Mouse (Mus musculus): ENCODE measurements around the gene 3830406C13Rik.
A peak's percentile ranks its signal among the peaks of the same experiment; 100 is the strongest.
"Not testable (repeated sequence)": the region's sequence is repeated elsewhere in the genome, so short reads cannot be mapped to it uniquely, and the experiment has no call there.

The 3830406C13Rik gene

DNA sequence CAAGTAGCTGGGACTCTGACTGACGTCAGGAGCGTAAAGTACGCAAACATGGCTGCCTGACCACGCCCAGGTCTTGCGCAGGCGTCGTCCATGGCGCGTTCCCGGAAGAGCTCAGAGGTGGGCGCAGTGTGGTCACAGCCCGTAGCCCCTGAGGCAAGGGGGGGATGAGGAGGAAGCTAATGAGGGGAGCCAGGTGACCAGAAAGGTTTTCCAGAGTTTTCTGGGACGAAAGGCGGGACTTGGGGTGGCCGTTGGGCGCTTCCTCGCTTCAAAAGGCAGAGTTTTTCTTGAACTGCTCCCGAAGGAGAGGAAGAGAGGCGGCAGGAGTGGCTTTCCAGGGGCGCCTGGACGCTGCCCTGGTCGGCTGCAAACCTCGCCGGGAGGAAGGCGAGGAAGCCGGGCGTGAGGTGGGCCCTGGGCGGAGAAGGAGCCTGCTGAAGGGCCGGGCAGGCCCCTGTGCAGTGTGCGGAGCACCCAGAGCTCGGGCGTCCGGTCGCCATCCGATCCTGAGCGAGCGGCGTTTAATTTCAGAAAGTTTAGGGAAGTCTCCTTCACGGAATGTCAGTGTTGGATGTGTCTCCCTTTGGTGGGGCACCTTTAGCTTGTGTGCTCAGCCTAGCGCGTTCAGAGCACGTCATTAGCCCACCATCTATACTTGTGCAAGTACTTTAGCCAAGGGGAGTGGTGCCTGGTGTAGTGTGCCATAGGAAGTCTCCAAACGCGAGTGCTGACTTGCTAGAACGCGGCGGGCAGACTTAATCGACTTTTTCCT lies at the start of gene 3830406C13Rik:
Gene 3830406C13Rik (plus strand): TSS at position 33 of the 772 bp plus-strand sequence.
- peak; percentile 93 for DNase-seq (ENCODE audit: low spot score)

DNA sequence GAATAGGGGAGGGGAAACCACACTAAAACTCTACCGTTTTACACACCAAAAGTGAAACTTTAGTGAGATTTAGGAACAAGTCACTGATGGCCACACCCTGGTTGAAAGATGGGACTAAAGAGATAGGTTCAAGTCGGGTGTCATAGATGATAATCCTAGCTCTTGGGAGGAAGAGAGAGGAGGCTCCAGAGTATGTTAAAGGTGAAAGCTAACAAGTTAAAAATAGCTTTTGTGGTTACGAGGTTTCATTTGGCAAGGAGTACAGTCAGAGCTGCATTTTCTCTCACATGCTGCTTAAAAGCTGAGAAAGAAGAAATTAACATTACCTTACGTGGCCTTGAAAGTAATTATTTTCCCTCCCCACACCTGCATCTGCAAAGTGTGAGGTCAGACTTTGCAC lies 40.2 kb upstream of the 3830406C13Rik start:
- DNase-seq (ENCODE audit: low spot score), result no peak

DNA sequence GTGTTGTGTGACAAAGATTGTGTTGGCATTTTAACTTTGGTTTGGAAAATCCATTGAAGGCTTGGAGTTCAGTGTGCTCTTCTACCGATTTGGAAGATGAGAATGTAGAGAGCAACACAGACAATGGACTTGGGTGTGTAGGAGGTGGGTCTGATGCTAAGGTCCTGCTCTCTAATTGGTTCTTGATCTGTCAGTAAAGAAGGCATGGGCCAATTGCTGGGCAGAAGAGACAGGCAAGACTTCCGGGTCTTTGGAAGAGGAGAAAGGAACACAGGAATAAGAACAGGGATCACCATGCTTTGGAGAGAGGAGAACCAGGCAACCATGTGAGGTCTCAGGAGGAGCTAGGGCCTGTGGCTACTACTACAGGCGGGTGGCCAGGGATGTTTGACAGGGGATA lies 7.9 kb upstream of the 3830406C13Rik start:
- DNase-seq (ENCODE audit: low spot score), result no peak

DNA sequence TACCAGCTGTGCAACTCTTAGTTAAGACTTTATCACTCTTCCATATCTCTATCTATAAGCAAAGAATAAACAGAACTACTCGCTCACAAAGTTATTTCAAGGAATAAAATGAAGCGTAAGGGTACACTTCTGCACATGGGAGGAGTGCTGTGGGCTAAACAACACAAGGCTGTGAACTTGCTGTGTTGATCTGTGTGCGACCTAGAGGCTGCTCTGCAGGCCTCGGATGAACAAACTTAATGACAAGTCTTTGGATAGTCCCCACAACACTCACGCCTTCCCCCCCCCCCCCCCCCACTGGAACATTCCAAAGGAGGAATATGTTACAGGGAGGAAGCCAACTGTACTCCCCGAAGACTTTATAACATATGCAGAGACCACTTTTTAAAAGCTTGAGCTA lies 332 bp upstream of the 3830406C13Rik start, which contains the start of gene Gm49355:
Gene Gm49355 (plus strand): TSS at position 336 of the 400 bp plus-strand sequence.
- DNase-seq (ENCODE audit: low spot score), result no peak

DNA sequence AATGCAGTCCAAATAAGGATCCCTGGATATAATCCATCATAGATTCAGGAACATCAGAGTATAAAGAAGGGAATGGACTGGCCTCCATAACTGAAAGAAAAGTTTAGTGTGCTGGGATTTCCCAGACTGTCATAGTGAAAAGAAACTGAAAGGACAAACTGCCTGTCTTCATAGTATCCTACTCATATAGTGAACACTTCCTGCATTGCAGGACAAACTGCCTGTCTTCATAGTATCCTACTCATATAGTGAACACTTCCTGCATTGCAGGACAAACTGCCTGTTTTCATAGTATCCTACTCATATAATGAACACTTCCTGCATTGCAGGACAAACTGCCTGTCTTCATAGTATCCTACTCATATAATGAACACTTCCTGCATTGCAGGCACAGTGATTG lies 5.8 kb downstream of the 3830406C13Rik start:
- DNase-seq (ENCODE audit: low spot score), result not testable (repeated sequence)

DNA sequence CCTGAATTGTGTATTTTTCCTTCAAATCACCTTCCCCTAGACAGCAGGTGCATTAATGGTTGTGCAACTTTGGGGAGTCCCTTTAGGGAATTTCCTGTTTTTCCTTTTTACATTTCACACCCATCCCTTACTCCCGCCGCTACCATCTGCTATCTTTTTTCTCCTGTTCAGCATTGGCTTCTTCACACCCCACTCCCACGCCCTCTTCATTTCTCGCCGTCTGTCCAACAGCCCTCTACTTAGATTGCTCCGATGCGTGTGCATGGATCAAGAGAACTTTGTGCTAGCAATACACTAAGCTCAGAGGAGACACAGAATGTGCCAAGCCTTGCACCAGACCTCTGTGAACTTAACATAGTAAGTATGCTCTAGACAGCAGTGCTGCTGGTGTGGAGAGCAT lies 12.4 kb downstream of the 3830406C13Rik start:
- no peak for DNase-seq (ENCODE audit: low spot score)

DNA sequence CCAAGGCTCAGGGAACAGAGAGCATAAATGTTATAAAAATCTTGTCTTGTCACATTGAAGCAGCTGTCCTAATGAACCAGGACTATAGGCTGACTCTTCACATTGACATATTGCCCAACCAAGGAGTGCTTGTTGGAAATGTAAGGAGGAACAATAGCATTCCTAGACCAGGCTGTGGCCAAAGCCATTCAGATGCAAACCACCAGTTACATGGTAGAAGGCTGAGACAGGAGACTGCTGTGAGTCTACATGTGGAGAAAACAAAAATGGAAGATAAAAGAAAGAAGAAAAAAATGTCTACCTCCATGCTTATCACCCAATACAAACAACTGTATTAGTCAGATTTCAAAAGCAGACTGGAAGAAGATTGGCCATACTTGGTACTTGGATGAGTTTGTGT lies 15.2 kb downstream of the 3830406C13Rik start:
- no peak for DNase-seq (ENCODE audit: low spot score)

DNA sequence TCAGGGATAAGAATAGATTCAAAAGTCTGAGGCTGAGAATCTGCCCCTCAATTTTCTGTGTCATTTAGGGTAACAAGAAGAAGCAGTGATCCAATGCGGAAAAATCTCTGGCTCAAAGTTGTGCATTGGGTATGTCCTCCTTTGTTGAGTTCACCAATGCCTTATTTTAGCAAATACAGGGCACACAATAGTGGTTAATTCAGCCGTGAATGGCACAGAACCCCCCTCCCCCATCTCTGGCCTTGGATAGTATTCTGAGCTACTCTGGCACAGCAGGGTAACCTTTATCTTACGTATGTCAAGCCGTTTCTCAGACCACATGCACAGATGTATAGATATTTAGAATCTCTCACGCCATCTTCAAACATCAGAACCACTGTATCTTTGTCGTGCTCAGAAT lies 15.7 kb downstream of the 3830406C13Rik start:
- peak; percentile 41 for DNase-seq (ENCODE audit: low spot score)

DNA sequence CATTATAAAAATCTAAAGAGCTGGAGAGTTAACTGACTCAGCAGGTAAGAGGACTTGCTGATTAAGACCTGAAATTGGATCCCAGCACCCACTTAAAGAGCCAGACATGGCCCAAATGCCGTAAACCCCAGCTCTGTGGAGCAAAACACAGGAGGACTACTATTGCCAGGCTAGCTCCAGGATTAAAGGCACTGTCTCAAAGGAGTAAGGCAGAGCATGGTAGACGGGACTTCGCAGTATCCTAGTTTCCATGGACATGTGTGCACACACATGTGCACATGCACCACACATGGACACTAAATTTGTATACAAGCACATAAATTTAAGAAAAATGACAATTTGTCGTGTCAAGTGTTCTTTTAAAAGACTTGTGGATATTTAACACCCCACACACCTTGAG lies 16.3 kb downstream of the 3830406C13Rik start:
- peak; percentile 2 for DNase-seq (ENCODE audit: low spot score)

DNA sequence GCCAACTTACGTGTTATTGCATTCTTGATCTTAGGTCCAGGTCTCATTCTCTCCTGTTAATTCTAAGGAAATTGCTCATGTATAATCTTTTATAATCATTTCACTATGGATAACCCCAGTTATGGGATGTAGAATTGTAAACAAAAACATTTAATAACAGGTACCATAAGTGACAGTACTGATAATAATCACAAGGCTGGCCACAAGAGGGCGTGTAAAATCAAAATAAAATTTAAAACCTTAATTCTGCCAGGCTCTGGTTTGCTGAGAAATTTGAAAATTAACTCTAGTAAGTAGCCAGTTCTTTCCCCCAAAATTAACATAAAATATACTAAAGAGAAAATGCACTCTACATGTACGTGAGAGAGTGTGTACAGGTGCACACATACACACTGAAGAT lies 16.7 kb downstream of the 3830406C13Rik start:
- peak; percentile 26 for DNase-seq (ENCODE audit: low spot score)

DNA sequence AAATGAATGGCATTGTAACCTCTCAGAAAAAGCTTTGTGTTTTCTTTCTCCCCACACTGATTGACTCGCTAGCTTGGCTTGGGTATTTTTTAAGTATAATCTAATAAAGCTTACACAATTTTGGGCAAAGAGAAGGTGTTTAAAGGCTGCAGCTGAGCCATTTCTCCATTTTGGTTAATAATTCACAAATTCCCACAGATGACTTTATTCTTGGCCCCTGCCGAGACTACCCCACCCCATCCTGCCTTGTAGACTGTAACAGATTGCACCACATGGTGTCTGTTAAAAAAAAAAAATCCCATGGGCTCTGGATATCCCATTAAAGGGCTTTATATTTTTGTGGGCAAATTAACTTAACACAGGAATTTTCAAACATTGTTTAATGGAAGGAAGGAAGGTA lies 19.1 kb downstream of the 3830406C13Rik start:
- DNase-seq (ENCODE audit: low spot score), result no peak

DNA sequence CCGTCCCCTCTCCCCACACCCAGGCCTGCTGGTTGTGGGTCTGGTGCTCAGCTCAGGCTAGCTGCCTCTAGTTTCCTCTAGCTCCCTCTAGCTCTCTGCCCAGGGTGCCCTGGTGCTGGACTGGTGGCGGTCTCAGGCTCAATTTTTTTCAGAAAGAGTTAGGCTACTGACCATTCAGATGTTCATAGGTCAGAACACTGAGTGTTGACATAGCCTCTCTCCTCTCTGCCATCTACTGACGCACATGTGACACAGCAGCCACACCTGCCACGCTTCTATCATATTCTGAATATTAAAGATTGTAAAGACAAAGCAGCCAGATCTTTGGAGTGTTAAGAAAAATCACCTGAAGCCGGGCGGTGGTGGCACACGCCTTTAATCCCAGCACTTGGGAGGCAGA lies 49.6 kb downstream of the 3830406C13Rik start:
- no peak for DNase-seq (ENCODE audit: low spot score)

DNA sequence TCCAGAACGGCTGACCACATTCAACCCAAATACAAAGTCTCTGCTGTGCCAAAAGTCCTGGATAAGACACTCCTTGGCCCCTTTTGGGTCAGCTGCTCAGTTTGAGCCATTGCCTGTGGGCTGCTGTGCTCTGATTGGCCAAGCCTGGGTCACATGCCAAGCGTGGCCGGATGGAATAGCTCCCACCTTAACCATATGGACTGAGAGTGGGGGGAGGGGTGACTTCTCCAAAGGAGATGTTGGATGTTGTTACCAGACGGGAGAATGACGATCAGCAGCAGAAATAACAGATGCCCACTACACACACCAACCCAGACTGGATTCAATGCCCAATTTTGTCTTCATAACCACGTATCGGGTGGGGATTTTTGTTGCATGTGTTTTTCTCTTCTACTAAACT lies 51.0 kb downstream of the 3830406C13Rik start:
- no peak for DNase-seq (ENCODE audit: low spot score)

DNA sequence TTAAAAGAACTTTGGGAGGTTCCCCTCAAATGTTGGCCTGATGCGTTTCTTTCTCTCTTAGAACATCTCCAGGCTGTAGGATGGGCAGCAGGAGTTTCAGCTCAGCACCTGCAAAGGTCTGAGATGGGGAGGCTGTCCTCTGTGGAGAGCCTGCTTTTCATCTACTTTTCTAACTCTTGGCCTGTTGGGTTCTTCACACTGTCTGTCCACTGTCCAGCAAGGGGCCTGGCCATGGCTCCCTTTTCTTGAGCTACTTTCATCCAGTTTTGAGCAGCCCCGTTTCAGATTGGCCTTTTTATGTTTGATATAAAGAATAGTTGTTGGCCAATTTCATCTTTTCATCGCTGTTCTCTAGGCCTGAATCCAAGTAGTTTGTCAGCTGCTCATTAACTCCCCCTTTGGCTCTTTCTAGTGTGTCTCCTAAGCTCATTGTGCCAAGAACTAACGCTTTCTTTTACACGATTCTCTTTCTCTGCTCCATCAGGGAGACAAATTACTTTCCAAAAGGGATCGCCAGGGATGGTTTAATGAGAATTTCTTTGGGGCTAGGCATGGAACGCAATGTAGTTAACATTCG lies 53.5 kb downstream of the 3830406C13Rik start:
- DNase-seq (ENCODE audit: low spot score), result no peak

DNA sequence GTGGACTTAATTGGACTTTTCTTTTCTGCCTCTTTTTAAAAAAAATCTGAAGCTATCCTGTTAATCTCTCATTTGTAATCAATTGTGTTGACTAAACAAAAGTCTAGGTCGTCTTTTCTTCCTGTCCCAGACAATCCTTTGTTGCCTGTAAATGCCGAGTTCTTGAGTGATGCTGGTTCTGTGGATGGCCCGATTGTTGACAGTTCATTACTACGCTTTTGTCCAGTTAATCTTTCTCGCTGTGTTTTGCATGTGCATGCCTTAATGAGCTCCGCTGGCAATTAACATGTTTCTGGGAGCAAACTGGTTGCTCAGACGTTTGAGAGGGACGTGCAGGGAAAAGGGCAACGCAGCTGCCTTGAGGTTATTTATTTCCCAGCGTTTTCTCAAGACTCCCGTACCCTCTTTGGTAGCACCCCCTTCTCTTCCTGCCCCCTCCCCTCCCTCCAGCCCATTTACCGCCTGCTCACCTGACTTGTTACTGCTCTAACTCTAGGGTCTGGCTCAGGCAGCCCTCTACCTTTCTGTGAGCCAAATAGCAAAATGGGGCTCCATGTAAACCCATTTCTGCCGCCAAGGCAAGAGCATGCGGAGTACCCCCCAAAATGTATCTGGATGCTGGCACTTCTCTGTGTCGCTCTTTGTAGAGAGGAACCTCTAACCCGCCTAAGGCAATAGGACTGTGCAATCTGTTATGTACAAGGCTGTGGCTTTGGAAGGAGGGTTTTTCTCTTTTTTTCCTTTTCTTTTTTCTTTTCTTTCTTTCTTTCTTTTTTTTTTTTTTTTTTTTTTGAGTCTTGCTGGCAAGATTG lies 54.2 kb downstream of the 3830406C13Rik start:
- DNase-seq (ENCODE audit: low spot score), result peak; percentile 66

DNA sequence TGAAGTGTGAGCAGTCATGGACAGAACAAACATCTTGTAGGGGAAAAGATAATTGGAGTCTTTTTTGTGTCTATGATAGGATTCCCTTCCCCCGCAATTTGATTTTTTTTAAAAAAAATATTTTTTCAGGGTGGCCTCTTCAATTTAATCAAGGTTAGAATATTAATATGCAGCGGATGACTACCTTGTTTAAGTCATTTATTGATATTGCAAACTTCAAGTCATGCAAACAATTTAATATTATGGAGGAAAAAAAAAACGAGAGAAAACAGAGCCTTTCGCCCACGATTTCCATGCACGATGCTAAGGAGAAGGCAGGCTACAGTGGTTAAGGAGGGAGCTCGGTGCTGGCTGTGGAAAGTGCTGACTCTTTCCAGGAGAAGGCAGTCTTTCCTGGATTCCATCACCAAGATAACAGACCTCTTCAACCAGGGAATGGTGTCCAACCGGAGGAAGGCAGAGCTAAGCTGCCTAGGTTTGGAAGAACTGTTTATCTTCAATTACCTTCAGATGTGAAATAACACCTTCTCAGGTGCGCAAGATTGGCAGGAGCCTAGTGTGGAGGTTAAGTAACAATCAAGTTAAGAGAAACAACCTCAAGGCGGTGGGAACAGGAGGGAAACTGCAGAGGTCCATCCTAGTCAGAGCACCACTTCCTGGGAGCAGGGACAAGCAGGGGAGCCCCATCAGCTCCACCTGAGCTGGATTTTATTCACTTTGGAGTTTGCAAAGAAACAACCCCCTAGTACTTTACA lies 55.0 kb downstream of the 3830406C13Rik start:
- peak; percentile 38 for DNase-seq (ENCODE audit: low spot score)

DNA sequence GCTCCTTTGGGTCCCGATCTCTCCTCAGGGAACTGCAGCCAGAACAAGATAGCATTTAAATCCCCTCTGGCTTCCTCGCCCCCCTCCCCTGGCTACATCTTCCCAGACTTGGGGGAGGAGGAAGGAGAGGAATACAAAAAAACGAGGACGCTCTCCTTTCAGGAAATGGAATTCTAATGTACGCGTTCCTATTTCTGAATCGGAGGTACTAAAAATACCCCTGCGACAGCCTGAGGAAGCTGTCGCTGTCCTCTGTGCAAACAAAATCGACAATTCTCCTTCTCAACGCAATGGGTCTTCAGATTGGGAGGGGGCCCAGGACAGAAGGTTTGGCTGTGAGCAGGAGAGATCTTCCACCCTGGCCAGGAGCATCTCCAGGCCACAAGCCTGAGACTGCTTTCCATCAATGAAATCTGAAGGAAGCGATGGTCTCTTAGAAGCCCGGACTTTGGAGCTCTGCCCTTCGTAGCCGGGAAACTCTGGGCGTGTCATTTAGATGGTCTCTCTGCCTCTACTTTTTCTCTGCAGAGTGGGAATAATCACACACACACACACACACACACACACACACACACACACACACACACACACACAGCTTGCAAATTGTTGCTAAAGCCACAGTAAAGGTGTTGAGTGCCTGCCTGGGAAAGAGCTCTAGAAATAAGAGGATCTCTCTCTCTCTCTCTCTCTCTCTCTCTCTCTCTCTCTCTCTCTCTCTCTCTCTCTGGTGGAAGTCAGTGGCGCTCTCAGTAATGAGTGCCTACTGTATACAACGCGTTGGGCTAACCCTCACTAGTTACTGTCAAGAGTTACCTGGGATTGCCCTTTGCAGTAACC lies 56.5 kb downstream of the 3830406C13Rik start:
- peak; percentile 41 for DNase-seq (ENCODE audit: low spot score)

DNA sequence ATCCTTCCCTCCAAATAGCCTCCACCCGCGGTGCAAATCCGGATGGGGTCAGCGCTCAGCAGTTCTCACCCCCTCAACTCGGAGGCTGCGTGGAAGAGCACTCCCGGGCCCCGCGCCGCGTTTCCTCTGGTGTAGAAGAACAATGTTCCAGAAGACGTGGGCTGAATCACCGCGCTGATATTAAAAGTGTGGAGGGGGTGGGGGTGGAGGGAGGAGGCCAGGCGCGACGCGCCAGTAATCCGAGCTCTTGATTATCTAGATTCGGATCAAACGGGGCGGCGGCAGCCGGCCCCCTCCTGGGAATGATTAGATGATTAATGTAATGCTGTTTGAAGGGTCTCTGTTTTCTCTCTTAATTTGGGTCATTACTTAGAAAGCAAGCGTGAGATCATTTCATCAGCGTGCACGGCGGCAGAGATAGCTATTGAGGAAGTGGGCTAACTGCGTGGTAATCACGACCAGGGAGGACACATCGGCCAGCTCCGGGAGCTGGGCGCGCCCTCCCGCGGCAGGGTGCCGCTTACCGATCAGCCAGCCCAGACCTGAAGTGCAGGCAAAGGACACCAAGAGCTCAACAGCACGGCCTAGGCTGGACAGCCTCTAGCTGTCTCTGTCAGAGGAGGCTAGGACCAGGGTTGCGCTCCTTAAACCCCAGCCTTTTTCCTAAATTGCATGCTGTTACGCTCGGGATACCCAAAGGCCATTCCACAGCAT lies 57.3 kb downstream of the 3830406C13Rik start:
- peak; percentile 65 for DNase-seq (ENCODE audit: low spot score)

DNA sequence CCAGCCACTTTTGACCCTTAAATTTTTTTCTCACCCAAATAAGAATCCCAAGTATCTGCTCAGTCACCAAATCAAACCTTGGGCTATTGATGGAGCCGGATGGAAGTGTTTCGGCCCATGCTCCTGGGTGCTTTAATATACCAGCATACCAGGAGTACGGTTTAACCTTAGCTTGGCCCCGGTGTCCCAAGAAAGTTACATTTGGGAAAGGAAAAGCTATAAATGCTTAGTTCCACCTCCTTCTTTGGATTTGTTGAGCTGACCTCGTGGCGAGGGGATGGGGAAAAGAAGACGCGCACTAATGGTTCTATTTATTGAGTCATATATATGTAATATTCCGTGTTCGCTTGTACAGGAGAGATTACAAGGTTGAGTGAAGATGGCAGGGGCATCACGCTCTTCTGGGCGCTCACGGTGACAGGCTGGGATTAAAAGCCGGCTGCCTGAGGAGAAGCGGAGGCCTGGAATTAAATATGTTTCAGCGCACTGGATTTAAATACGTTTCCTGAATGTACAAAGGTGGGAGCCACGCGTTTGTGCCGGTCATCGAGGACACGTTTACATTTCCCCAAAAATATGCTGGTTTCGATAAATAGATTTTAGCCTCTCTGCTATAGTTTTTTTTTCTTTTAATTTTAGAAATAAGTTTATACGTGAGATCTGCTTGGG lies 58.0 kb downstream of the 3830406C13Rik start:
- DNase-seq (ENCODE audit: low spot score), result peak; percentile 54

Data from embryo, embryonic 10.5 days (tissue).